Mouse (Mus musculus) embryonic fibroblast, embryonic 13.5 days (primary cell): Measurements from ENCODE around the gene Gm10322.

Source experiments
- CTCF ChIP-seq: IDR thresholded peaks from 2 replicates; pipeline ENCODE4 v1.5.1; 2011; ENCODE audit warnings: mild to moderate bottlenecking, control low read depth, low read length, moderate library complexity, borderline replicate concordance; ENCODE audit not compliant: insufficient read depth
- POLR2A ChIP-seq: IDR thresholded peaks from 2 replicates; pipeline ENCODE4 v1.6.1; 2011; ENCODE audit warnings: low read depth, mild to moderate bottlenecking, control low read depth, low read length, moderate library complexity

DNA sequence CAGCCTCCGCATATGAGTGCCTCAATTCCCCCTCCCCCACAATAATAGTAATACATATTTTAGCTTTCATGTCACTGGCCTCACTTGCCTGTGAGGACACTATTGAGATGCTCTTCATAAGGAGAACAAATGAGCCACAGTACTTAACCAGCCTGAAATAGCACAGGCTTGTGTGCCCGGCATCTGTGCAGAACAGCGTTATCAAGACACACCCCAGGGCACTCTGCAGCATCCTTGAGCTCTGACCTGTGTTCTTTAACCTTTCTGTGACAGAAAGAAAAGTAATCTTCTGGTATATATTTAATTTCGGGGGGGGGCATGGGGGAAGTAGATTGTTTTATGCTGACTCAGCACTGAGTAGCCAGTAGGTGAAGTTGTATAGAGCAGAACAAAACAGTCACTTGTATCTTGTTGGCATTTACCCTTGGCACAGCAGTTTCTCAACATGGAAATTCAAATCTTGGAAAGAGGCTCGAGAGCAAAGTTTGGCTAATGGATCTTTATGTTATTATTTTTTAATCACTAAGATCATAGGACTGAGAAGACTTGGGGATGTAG, 31.0 kb downstream of the Gm10322 start:
- TF ChIP-seq POLR2A: no peak
- TF ChIP-seq CTCF: no peak
